Mouse (Mus musculus) embryonic fibroblast, embryonic 13.5 days (primary cell): ENCODE data around the gene Lcat. TPM values are rescaled to one million over a fixed set of nuclear protein-coding genes. Genes with fewer than 3 reads are reported as not detected.

ENCODE experiments used
- H3K27ac ChIP-seq: 2 replicates; pipeline ENCODE4 v1.5.1; 2012; ENCODE audit warnings: low read length, control low read depth, inconsistent platforms; ENCODE audit not compliant: insufficient read depth
- H3K4me1 ChIP-seq: 2 replicates; pipeline ENCODE4 v1.6.1; 2011; ENCODE audit warnings: low read length; ENCODE audit not compliant: control insufficient read depth, insufficient read depth
- H3K4me3 ChIP-seq: 2 replicates; pipeline ENCODE4 v1.5.1; 2011; ENCODE audit warnings: mild to moderate bottlenecking, control low read depth, low read length; ENCODE audit not compliant: insufficient read depth
- CTCF ChIP-seq: IDR thresholded peaks from 2 replicates; pipeline ENCODE4 v1.5.1; 2011; ENCODE audit warnings: mild to moderate bottlenecking, control low read depth, low read length, moderate library complexity, borderline replicate concordance; ENCODE audit not compliant: insufficient read depth
- POLR2A ChIP-seq: IDR thresholded peaks from 2 replicates; pipeline ENCODE4 v1.6.1; 2011; ENCODE audit warnings: low read depth, mild to moderate bottlenecking, control low read depth, low read length, moderate library complexity
- polyA plus RNA-seq: library from polyadenylated mRNA; stranded (reverse); fragments of >200 nt; gene quantifications from 2 replicates; pipeline ENCODE4 v1.2.4, GENCODE M21; 2011; ENCODE audit warnings: low read depth; ENCODE audit not compliant: missing spikeins, insufficient read length

Gene Lcat
- polyA plus RNA-seq, 1 experiment = 3.9 TPM

GRCm38 (mm10) chr8:105889756-105890465, 53.3 kb downstream of the Lcat start:
- no peak for TF ChIP-seq POLR2A
- no peak for TF ChIP-seq CTCF
- no peak overlapping the region for H3K4me3 ChIP-seq
- no peaks in the 10 kb centered on the region for H3K4me1 ChIP-seq
- H3K27ac ChIP-seq = no peak overlapping the region

Other genes starting within 250 kb of the Lcat start
- gene Acd, start 242.3 kb downstream of the Lcat start, polyA plus RNA-seq = 24.6 and 26.5 TPM in 2 replicates
- 7.9 and 15.8 TPM in 2 replicates for gene Pard6a, start 242.2 kb downstream of the Lcat start, polyA plus RNA-seq
- gene 4933405L10Rik, start 235.7 kb downstream of the Lcat start, polyA plus RNA-seq = not detected in 2 replicates
- gene Enkd1, start 235.2 kb downstream of the Lcat start, polyA plus RNA-seq = 5.9 and 9.1 TPM in 2 replicates
- 4.7 and 5.6 TPM in 2 replicates for gene Gfod2, start 184.7 kb downstream of the Lcat start, polyA plus RNA-seq
- gene Ranbp10, start 116.0 kb downstream of the Lcat start, polyA plus RNA-seq = 18.4 and 18.6 TPM in 2 replicates
- not detected in 2 replicates for gene Tsnaxip1, start 115.7 kb downstream of the Lcat start, polyA plus RNA-seq
- gene Cenpt, start 90.1 kb downstream of the Lcat start, polyA plus RNA-seq = 35.4 and 40.3 TPM in 2 replicates
- gene Thap11, start 88.2 kb downstream of the Lcat start, polyA plus RNA-seq = 22.1 and 22.6 TPM in 2 replicates
- 90.4 and 119 TPM in 2 replicates for gene Nutf2, start 82.8 kb downstream of the Lcat start, polyA plus RNA-seq
- gene Edc4, start 62.5 kb downstream of the Lcat start, polyA plus RNA-seq = 45.5 and 51.8 TPM in 2 replicates
- gene Nrn1l, start 49.8 kb downstream of the Lcat start, polyA plus RNA-seq = 1.1 and 1.2 TPM in 2 replicates
- 28.9 and 30.5 TPM in 2 replicates for gene Pskh1, start 42.9 kb downstream of the Lcat start, polyA plus RNA-seq
- not detected in 2 replicates for gene Ctrl, start 9.5 kb downstream of the Lcat start, polyA plus RNA-seq
- 27.1 and 30.5 TPM in 2 replicates for gene Psmb10, start 4.9 kb downstream of the Lcat start, polyA plus RNA-seq
- 60.2 and 82.1 TPM in 2 replicates for gene Slc12a4, start 22.7 kb upstream of the Lcat start, polyA plus RNA-seq
- gene Dpep3, start 36.0 kb upstream of the Lcat start, polyA plus RNA-seq = not detected in 2 replicates
- gene Dus2, start 48.0 kb upstream of the Lcat start, polyA plus RNA-seq = 13.4 and 17.4 TPM in 2 replicates
- not detected in 2 replicates for gene Dpep2nb, start 62.6 kb upstream of the Lcat start, polyA plus RNA-seq
- gene Ddx28, start 68.5 kb upstream of the Lcat start, polyA plus RNA-seq = 7.3 and 8.8 TPM in 2 replicates
- gene Nfatc3, start 115.5 kb upstream of the Lcat start, polyA plus RNA-seq = 69.6 and 78.6 TPM in 2 replicates
- 2.1 and 3.9 TPM in 2 replicates for gene Esrp2, start 193.6 kb upstream of the Lcat start, polyA plus RNA-seq
- gene Pla2g15, start 207.0 kb upstream of the Lcat start, polyA plus RNA-seq = 30.0 and 40.9 TPM in 2 replicates
- 57.4 and 59.3 TPM in 2 replicates for gene Slc7a6, start 225.5 kb upstream of the Lcat start, polyA plus RNA-seq